Mouse (Mus musculus): ENCODE results near the gene Lrch1. TPM values are rescaled to one million over a fixed set of nuclear protein-coding genes. Genes with fewer than 3 reads are reported as not detected.

Lrch1 gene
- polyA plus RNA-seq, 2 experiments from 2014 or later: 30.1 to 30.3 TPM

GRCm38 (mm10) chr14:74847311-74848133 lies 100.2 kb downstream of the Lrch1 start:
- ATAC-seq: peak; percentile 97

GRCm38 (mm10) chr14:74846668-74847067 lies 101.0 kb downstream of the Lrch1 start:
- ATAC-seq: no peak

- ATAC-seq: no peak
Observed at GRCm38 (mm10) chr14:74845661-74846274, 101.9 kb downstream of the Lrch1 start.

- ATAC-seq: no peak
Observed at GRCm38 (mm10) chr14:74841708-74842107, 106.0 kb downstream of the Lrch1 start.

- ATAC-seq: no peak
Observed at GRCm38 (mm10) chr14:74841297-74841696, 106.4 kb downstream of the Lrch1 start.

GRCm38 (mm10) chr14:74840820-74841219 lies 106.9 kb downstream of the Lrch1 start:
- no peak for ATAC-seq

GRCm38 (mm10) chr14:74840328-74840727 lies 107.3 kb downstream of the Lrch1 start:
- ATAC-seq: no peak

- ATAC-seq: no peak
Observed at GRCm38 (mm10) chr14:74838816-74839215, 108.9 kb downstream of the Lrch1 start.

GRCm38 (mm10) chr14:74835010-74835409 lies 112.7 kb downstream of the Lrch1 start:
- peak; percentile 89 for ATAC-seq

- no peak for ATAC-seq
Observed at GRCm38 (mm10) chr14:74834215-74834614, 113.5 kb downstream of the Lrch1 start.

- no peak for ATAC-seq
Observed at GRCm38 (mm10) chr14:74831653-74832052, 116.0 kb downstream of the Lrch1 start.

- ATAC-seq: no peak
Observed at GRCm38 (mm10) chr14:74831050-74831449, 116.6 kb downstream of the Lrch1 start.

GRCm38 (mm10) chr14:74830591-74830990 lies 117.1 kb downstream of the Lrch1 start:
- no peak for ATAC-seq

- ATAC-seq: peak; percentile 53
Observed at GRCm38 (mm10) chr14:74822757-74823680, 124.7 kb downstream of the Lrch1 start.

- no peak for ATAC-seq
Observed at GRCm38 (mm10) chr14:74822048-74822447, 125.6 kb downstream of the Lrch1 start.

GRCm38 (mm10) chr14:74820180-74820813 lies 127.4 kb downstream of the Lrch1 start:
- no peak for ATAC-seq

- ATAC-seq: no peak
Observed at GRCm38 (mm10) chr14:74816705-74817104, 131.0 kb downstream of the Lrch1 start.

GRCm38 (mm10) chr14:74814848-74815789 lies 132.6 kb downstream of the Lrch1 start:
- no peak for ATAC-seq

- no peak for ATAC-seq
Observed at GRCm38 (mm10) chr14:74811617-74812016, 136.1 kb downstream of the Lrch1 start.

- no peak for ATAC-seq
Observed at GRCm38 (mm10) chr14:74801961-74802360, 145.7 kb downstream of the Lrch1 start.

All from CD4-positive, CD25-positive, alpha-beta regulatory T cell, adult 4 months (primary cell).